Mouse (Mus musculus) CH12.LX (cell line): ENCODE measurements around the gene Tmem52.

ENCODE experiments used
- CTCF ChIP-seq, 2 experiments: IDR thresholded peaks in 1 of 2; conservative IDR thresholded peaks in 1 of 2; 2 replicates each; pipeline ENCODE4 v1.5.1; 2011 to 2012; ENCODE audit warnings: low read depth in 2 of 2, low read length in 2 of 2, improper control_type of control experiment in 1 of 2, inconsistent platforms in 1 of 2, mild to moderate bottlenecking in 1 of 2, moderate library complexity in 1 of 2
- MEF2A ChIP-seq: IDR thresholded peaks from 2 replicates; pipeline ENCODE4 v1.6.1; 2014; ENCODE audit warnings: low read depth, mild to moderate bottlenecking, inconsistent platforms, low read length, improper control_type of control experiment, borderline replicate concordance
- USF1 ChIP-seq: IDR thresholded peaks from 2 replicates; pipeline ENCODE4 v1.6.1; 2014; ENCODE audit warnings: low read depth, mild to moderate bottlenecking, inconsistent platforms, low read length, improper control_type of control experiment

- no peak for TF ChIP-seq CTCF (conservative IDR thresholded peaks at IDR 0.05 in 1 of 2, IDR thresholded peaks at IDR 0.05 in 1 of 2; ENCODE audit: low read depth in 2 of 2, low read length in 2 of 2)
- no peak for TF ChIP-seq MEF2A
- TF ChIP-seq USF1: no peak
Measured at GRCm38 (mm10) chr4:155482125-155482480, 13.2 kb downstream of the Tmem52 start.
